Mouse (Mus musculus) CH12.LX (cell line): Measurements from ENCODE around the gene Mcee. TPM values are rescaled to one million over a fixed set of nuclear protein-coding genes. Genes with fewer than 3 reads are reported as not detected.

ENCODE experiments used
- DNase-seq: peaks from one replicate; pipeline ENCODE4 v3.0.0-alpha.2; 2013; ENCODE audit errors: extremely low read depth
- H3K27ac ChIP-seq: 2 replicates; pipeline ENCODE4 v1.5.1; 2012; ENCODE audit warnings: low read depth, mild to moderate bottlenecking, control low read depth, moderate library complexity; ENCODE audit not compliant: insufficient read depth
- H3K27me3 ChIP-seq: replicated peaks from 2 replicates; pipeline ENCODE3; 2012; ENCODE audit warnings: inconsistent platforms
- H3K36me3 ChIP-seq, 2 experiments: replicated peaks in 1 of 2; 2 replicates each; pipeline versions ENCODE3 to v1.6.1; 2012; ENCODE audit warnings: inconsistent platforms in 1 of 2, low read length in 1 of 2, mild to moderate bottlenecking in 1 of 2, mixed read lengths in 1 of 2, moderate library complexity in 1 of 2; ENCODE audit not compliant: control insufficient read depth in 1 of 2, insufficient read depth in 1 of 2
- H3K4me1 ChIP-seq, 2 experiments: 2 replicates each; pipeline ENCODE4 v1.6.1; 2012; ENCODE audit warnings: inconsistent platforms in 1 of 2, moderate library complexity in 1 of 2; ENCODE audit not compliant: insufficient read depth in 2 of 2, control insufficient read depth in 1 of 2
- H3K4me2 ChIP-seq: 2 replicates; pipeline ENCODE4 v1.6.1; 2012; ENCODE audit warnings: low read depth, mild to moderate bottlenecking, control low read depth; ENCODE audit not compliant: poor library complexity, insufficient read depth, severe bottlenecking
- H3K4me3 ChIP-seq, 3 experiments: fragments of 150-350 bp in 1 of 3; sonication (generic) in 1 of 3; replicated peaks in 1 of 3; 2 replicates each; pipeline versions ENCODE3 to v1.5.1; 2011 to 2012; ENCODE audit warnings: low read depth in 2 of 3, low read length in 2 of 3, mild to moderate bottlenecking in 2 of 3, moderate library complexity in 2 of 3, control low read depth in 1 of 3, improper control_type of control experiment in 1 of 3, inconsistent platforms in 1 of 3, mixed read lengths in 1 of 3; ENCODE audit not compliant: poor library complexity in 1 of 3
- H3K79me2 ChIP-seq: replicated peaks from 2 replicates; pipeline ENCODE4 v1.6.1; 2012; ENCODE audit warnings: mild to moderate bottlenecking, moderate library complexity; ENCODE audit not compliant: control insufficient read depth, poor library complexity, insufficient read depth, severe bottlenecking; ENCODE audit errors: extremely low read depth
- H3K9ac ChIP-seq: 2 replicates; pipeline ENCODE4 v1.6.1; 2012; ENCODE audit warnings: low read depth, mild to moderate bottlenecking, control low read depth, moderate library complexity; ENCODE audit not compliant: insufficient read depth
- H3K9me3 ChIP-seq: replicated peaks from 2 replicates; pipeline ENCODE3; 2012; ENCODE audit warnings: low read length, inconsistent platforms, mixed read lengths
- BHLHE40 ChIP-seq: IDR thresholded peaks from 2 replicates; pipeline ENCODE4 v1.6.1; 2011; ENCODE audit warnings: mild to moderate bottlenecking, low read depth, low read length, improper control_type of control experiment
- CHD1 ChIP-seq: IDR thresholded peaks from 2 replicates; pipeline ENCODE4 v1.6.1; 2012; ENCODE audit warnings: low read depth, low read length, improper control_type of control experiment, inconsistent platforms
- CTCF ChIP-seq, 2 experiments: IDR thresholded peaks in 1 of 2; conservative IDR thresholded peaks in 1 of 2; 2 replicates each; pipeline ENCODE4 v1.5.1; 2011 to 2012; ENCODE audit warnings: low read depth in 2 of 2, low read length in 2 of 2, improper control_type of control experiment in 1 of 2, inconsistent platforms in 1 of 2, mild to moderate bottlenecking in 1 of 2, moderate library complexity in 1 of 2
- ELF1 ChIP-seq: IDR thresholded peaks from 2 replicates; pipeline ENCODE4 v1.6.1; 2014; ENCODE audit warnings: low read depth, mild to moderate bottlenecking, inconsistent platforms, low read length, improper control_type of control experiment
- EP300 ChIP-seq: IDR thresholded peaks from 2 replicates; pipeline ENCODE4 v1.6.1; 2011; ENCODE audit warnings: low read length, improper control_type of control experiment
- ETS1 ChIP-seq: conservative IDR thresholded peaks from 2 replicates; pipeline ENCODE4 v1.6.1; 2012; ENCODE audit warnings: low read depth, mild to moderate bottlenecking, inconsistent platforms, low read length, improper control_type of control experiment, moderate library complexity
- HCFC1 ChIP-seq: IDR thresholded peaks from 2 replicates; pipeline ENCODE4 v1.6.1; 2012; ENCODE audit warnings: low read depth, mild to moderate bottlenecking, inconsistent platforms, low read length, improper control_type of control experiment
- IRF4 ChIP-seq: IDR thresholded peaks from 2 replicates; pipeline ENCODE4 v1.6.1; 2014; ENCODE audit warnings: low read depth, mild to moderate bottlenecking, inconsistent platforms, low read length, improper control_type of control experiment
- JUN ChIP-seq: IDR thresholded peaks from 2 replicates; pipeline ENCODE4 v1.6.1; 2011; ENCODE audit warnings: low read depth, mild to moderate bottlenecking, low read length, improper control_type of control experiment, moderate library complexity; ENCODE audit not compliant: insufficient read depth
- KAT2A ChIP-seq: IDR thresholded peaks from 2 replicates; pipeline ENCODE4 v1.6.1; 2012; ENCODE audit warnings: low read length, improper control_type of control experiment, inconsistent platforms; ENCODE audit not compliant: insufficient replicate concordance
- MAFK ChIP-seq: IDR thresholded peaks from 2 replicates; pipeline ENCODE4 v1.6.1; 2011; ENCODE audit warnings: low read length, improper control_type of control experiment; ENCODE audit not compliant: insufficient replicate concordance
- MAX ChIP-seq: IDR thresholded peaks from 2 replicates; pipeline ENCODE4 v1.6.1; 2011; ENCODE audit warnings: low read length, improper control_type of control experiment
- MAZ ChIP-seq: IDR thresholded peaks from 2 replicates; pipeline ENCODE4 v1.6.1; 2012; ENCODE audit warnings: low read depth, mild to moderate bottlenecking, inconsistent platforms, low read length, improper control_type of control experiment, moderate library complexity
- MEF2A ChIP-seq: IDR thresholded peaks from 2 replicates; pipeline ENCODE4 v1.6.1; 2014; ENCODE audit warnings: low read depth, mild to moderate bottlenecking, inconsistent platforms, low read length, improper control_type of control experiment, borderline replicate concordance
- MXI1 ChIP-seq: IDR thresholded peaks from 2 replicates; pipeline ENCODE4 v1.6.1; 2011; ENCODE audit warnings: mild to moderate bottlenecking, low read depth, low read length, improper control_type of control experiment
- MYC ChIP-seq: IDR thresholded peaks from 2 replicates; pipeline ENCODE4 v1.6.1; 2011; ENCODE audit warnings: low read depth, mild to moderate bottlenecking, improper control_type of control experiment, low read length
- NELFE ChIP-seq: IDR thresholded peaks from 2 replicates; pipeline ENCODE4 v1.6.1; 2011; ENCODE audit warnings: low read depth, low read length, improper control_type of control experiment
- NRF1 ChIP-seq: IDR thresholded peaks from 2 replicates; pipeline ENCODE4 v1.6.1; 2014; ENCODE audit warnings: low read depth, mild to moderate bottlenecking, inconsistent platforms, low read length, improper control_type of control experiment, moderate library complexity
- PAX5 ChIP-seq: IDR thresholded peaks from 2 replicates; pipeline ENCODE4 v1.6.1; 2012; ENCODE audit warnings: low read length, inconsistent platforms, mixed read lengths
- POLR2A ChIP-seq: IDR thresholded peaks from 2 replicates; pipeline ENCODE4 v1.6.1; 2011; ENCODE audit warnings: low read depth, mild to moderate bottlenecking, improper control_type of control experiment, low read length
- POLR2AphosphoS2 ChIP-seq: IDR thresholded peaks from 2 replicates; pipeline ENCODE4 v1.6.1; 2011; ENCODE audit warnings: low read depth, low read length, improper control_type of control experiment
- RCOR1 ChIP-seq: conservative IDR thresholded peaks from 2 replicates; pipeline ENCODE4 v1.6.1; 2012; ENCODE audit warnings: low read depth, mild to moderate bottlenecking, inconsistent platforms, low read length, improper control_type of control experiment
- SIN3A ChIP-seq: IDR thresholded peaks from 2 replicates; pipeline ENCODE4 v1.6.1; 2012; ENCODE audit warnings: low read length, improper control_type of control experiment, inconsistent platforms
- SMC3 ChIP-seq: IDR thresholded peaks from 2 replicates; pipeline ENCODE4 v1.6.1; 2011; ENCODE audit warnings: low read depth, low read length, improper control_type of control experiment
- TBP ChIP-seq: conservative IDR thresholded peaks from 2 replicates; pipeline ENCODE4 v1.6.1; 2011; ENCODE audit warnings: low read depth, low read length, improper control_type of control experiment
- TCF12 ChIP-seq: IDR thresholded peaks from 2 replicates; pipeline ENCODE4 v1.6.1; 2014; ENCODE audit warnings: low read depth, mild to moderate bottlenecking, inconsistent platforms, low read length, improper control_type of control experiment
- USF1 ChIP-seq: IDR thresholded peaks from 2 replicates; pipeline ENCODE4 v1.6.1; 2014; ENCODE audit warnings: low read depth, mild to moderate bottlenecking, inconsistent platforms, low read length, improper control_type of control experiment
- USF2 ChIP-seq: conservative IDR thresholded peaks from 2 replicates; pipeline ENCODE4 v1.6.1; 2011; ENCODE audit warnings: low read depth, low read length, improper control_type of control experiment
- dilution Hi-C: fragments of 300-500 bp; cut with MboI; formaldehyde crosslinking; loops from 2 replicates; pipeline ENCODE4 v1.14.3; 2020; ENCODE audit warnings: low sequenced_read_pairs; ENCODE audit not compliant: extremely low pct_unique_long_range_greater_than_20kb, extremely low pct_ligation_motif_present
- in situ Hi-C: fragments of 300-500 bp; cut with MboI; formaldehyde crosslinking; loops from 3 replicates; pipeline ENCODE4 v1.14.3; 2019; ENCODE audit warnings: low sequenced_read_pairs, low pct_ligation_motif_present, low pct_unique_long_range_greater_than_20kb, mixed read lengths
- polyA plus RNA-seq: library from polyadenylated mRNA; unstranded; fragments of >175 nt; gene quantifications from 2 replicates; pipeline ENCODE4 v1.2.1, GENCODE M21; 2012; ENCODE audit warnings: low read depth; ENCODE audit not compliant: insufficient read length
- total RNA-seq, 2 experiments: library from RNA; depleted of rRNA; stranded (reverse); fragments of 300-350 nt in 1 of 2; fragments of >200 nt in 1 of 2; gene quantifications; 2 replicates each; pipeline ENCODE4 v1.2.3; 2012 to 2014

Mcee gene
- 13.6 and 13.8 TPM in 2 replicates for total RNA-seq (2012; rRNA removed)
- 13.9 and 15.4 TPM in 2 replicates for total RNA-seq (2014; rRNA removed)
- 15.1 and 15.8 TPM in 2 replicates for polyA plus RNA-seq

- Histone ChIP-seq H3K79me2 (peaks cover 32% of the 10 kb centered on the region), H3K9ac (peak within 1 kb of the TSS; percentile 83), H3K27me3 (no peaks in the 10 kb centered on the region), H3K9me3 (no peaks in the 10 kb centered on the region), H3K4me1 (peaks cover 2 to 23% of the 10 kb centered on the region in 2 experiments; a peak in 2 of 4 replicates), H3K4me3 (peak within 1 kb of the TSS; percentile 77 to 99 (median 91)), H3K36me3 (peaks cover 9 to 24% of the 10 kb centered on the region in 2 experiments), H3K27ac (0 out of 2 replicates have a peak within 1 kb of the TSS, but pooled peaks have one; percentile 14), H3K4me2 (peak within 1 kb of the TSS; percentile 86)
- dilution Hi-C loops (no loop called here), in situ Hi-C loops (no loop called here)
- DNase-seq, result peak; percentile 94
- TF ChIP-seq USF1, result peak; percentile 49
- TF ChIP-seq POLR2A, result peak; percentile 94
- peak; percentile 81; the same call in 1 of the 2 replicates for TF ChIP-seq KAT2A
- TF ChIP-seq PAX5, result no peak
- peak; percentile 94 for TF ChIP-seq NELFE
- TF ChIP-seq MXI1, result peak; percentile 94
- peak; percentile 88 for TF ChIP-seq NRF1
- TF ChIP-seq CHD1, result no peak
- peak; percentile 67; the same call in 1 of the 2 replicates for TF ChIP-seq MEF2A
- TF ChIP-seq TBP, result peak; percentile 94
- TF ChIP-seq EP300, result no peak
- TF ChIP-seq USF2, result no peak; the same call in 1 of the 2 replicates
- TF ChIP-seq ETS1, result peak; percentile 26; the same call in 1 of the 2 replicates
- peak; percentile 47; the same call in 1 of the 2 replicates for TF ChIP-seq IRF4
- no peak for TF ChIP-seq MAZ
- no peak for TF ChIP-seq MAFK
- TF ChIP-seq SIN3A, result peak; percentile 91
- peak; percentile 85; the same call in 1 of the 2 replicates for TF ChIP-seq POLR2AphosphoS2
- no peak for TF ChIP-seq RCOR1
- TF ChIP-seq TCF12, result peak; percentile 90
- TF ChIP-seq SMC3, result no peak
- peak; percentile 48 for TF ChIP-seq BHLHE40
- TF ChIP-seq MYC, result peak; percentile 97
- TF ChIP-seq CTCF (conservative IDR thresholded peaks at IDR 0.05 in 1 of 2, IDR thresholded peaks at IDR 0.05 in 1 of 2; ENCODE audit: low read depth in 2 of 2, low read length in 2 of 2), result no peak
- TF ChIP-seq MAX, result peak; percentile 96
- TF ChIP-seq ELF1, result peak; percentile 72
- TF ChIP-seq JUN, result no peak
- TF ChIP-seq HCFC1, result peak; percentile 89
Observed at GRCm38 (mm10) chr7:64392122-64392818, at the start of gene Mcee, which contains the start of gene Mphosph10. Mcee (plus strand) TSS chr7:64392607. Mphosph10 (minus strand) TSS chr7:64392268.
